Mouse (Mus musculus): ENCODE data around the gene Scgb2b19.
"Not testable (repeated sequence)": the region's sequence is repeated elsewhere in the genome, so short reads cannot be mapped to it uniquely, and the experiment has no call there.

Scgb2b19 gene

DNA sequence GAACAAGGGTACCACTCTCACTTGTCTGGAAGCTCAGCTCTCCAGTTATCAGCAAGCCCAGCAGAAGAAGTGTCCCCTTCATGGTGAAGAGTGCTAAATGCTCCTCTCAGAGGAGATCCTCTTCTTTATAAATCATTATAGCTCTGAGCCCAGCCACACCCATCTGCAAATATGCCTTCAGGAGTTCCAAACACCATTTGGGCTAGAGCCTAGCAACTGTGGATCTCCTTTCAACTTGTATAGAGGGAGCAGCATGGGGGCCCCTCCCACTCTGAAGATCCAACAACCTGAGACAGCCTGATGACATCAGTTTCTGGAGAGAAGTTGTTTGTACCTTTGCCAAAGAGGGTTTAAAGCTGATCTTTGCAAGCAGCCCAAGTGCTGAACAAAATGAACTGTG is at the start of gene Scgb2b19:
Scgb2b19 (minus strand) TSS at position 101 of the 400 bp plus-strand sequence.
- not testable (repeated sequence) for DNase-seq (ENCODE audit: low spot score in 2 of 2)

DNA sequence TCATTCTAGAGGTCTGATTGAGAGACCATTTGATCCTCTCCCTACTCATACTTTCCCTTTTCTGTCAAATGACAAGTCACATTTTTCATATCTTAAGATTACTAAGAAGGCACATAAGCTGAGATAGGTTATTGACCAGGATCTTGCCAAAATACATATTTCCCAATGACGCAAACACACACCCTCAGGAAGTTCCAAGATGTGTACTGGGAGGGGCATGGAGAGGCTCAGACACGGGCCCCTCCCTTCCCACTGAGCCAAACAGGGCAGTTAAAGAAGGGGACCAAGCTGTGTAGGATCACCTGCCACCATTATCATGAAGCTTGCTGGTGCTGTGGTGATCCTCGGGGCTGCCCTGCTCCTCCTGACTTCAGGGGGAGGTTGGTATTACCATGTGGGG is 6.9 kb upstream of the Scgb2b19 start, which contains the start of gene Scgb1b19:
Scgb1b19 (plus strand) TSS at position 301 of the 400 bp plus-strand sequence.
- not testable (repeated sequence) for DNase-seq (ENCODE audit: low spot score in 2 of 2)
